Mouse (Mus musculus) cerebellum, adult 2 months (tissue): ENCODE measurements around the gene Irgq.

Source experiments
- CTCF ChIP-seq: fragments of 200-500 bp; IDR thresholded peaks from 2 replicates; pipeline ENCODE4 v1.5.1; 2011; ENCODE audit warnings: low read depth, mild to moderate bottlenecking, control low read depth, low read length, moderate library complexity, borderline replicate concordance; ENCODE audit not compliant: insufficient read depth
- POLR2A ChIP-seq: fragments of 200-500 bp; IDR thresholded peaks from 2 replicates; pipeline ENCODE4 v1.6.1; 2011; ENCODE audit warnings: low read length, control low read depth, borderline replicate concordance; ENCODE audit not compliant: insufficient read depth

DNA sequence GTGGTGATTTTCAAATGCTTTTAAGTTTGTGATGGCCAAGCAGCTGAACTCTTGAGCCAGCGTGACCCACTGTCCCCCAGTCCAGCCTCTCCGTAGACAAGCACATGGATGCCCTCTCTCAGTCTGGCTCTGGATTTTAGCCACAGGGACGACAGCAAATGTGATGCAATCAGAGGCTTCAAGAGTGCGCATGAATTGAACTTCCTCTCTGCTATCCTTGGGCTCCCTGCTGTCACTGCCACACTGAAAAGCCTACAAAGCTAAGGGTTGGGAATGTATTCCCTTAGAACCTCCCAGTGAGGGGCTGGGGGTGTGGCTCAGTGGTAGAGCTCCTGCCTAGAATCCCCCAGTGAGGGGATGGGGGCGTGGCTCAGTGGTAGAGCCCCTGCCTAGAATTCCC, 8.2 kb downstream of the Irgq start:
- TF ChIP-seq CTCF, result no peak
- TF ChIP-seq POLR2A, result no peak
